9 mouse cellular contexts compared by ENCODE assay signal in the genomic region with DNA sequence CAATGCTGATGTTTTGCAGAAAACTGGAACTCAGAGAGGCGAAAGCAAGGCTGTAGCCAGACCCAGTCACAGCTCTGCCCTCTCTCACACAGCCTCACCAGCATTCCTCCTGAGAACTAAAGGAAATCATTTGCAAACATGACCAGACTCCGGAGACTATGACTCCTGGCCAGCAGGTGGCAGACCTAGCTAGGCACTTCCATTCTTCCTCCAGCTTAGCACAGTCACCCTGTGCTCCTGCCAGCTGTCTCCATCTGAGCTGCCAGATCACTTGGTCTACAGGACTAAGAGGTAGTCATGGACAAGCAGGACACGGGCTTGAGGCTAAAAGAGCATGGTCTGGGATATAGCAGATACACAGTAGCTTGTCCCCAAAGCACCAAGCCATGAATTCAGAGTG. TPM values are rescaled to one million over a fixed set of nuclear protein-coding genes. Genes with fewer than 3 reads are reported as not detected.
DNase-seq lines count a peak whose midpoint lies in the region; ATAC-seq and TF ChIP-seq lines count a peak whose summit lies in the region.
"Had no signal": no experiment of that assay in that cellular context is flagged by ENCODE, and none has a peak within 500 bp of the region (broad histone marks: within the 10 kb centered on the region; RNA-seq: fewer than 3 reads in every experiment).

No protein-coding gene starts in this region.

- no peaks in the 10 kb centered on the region for H3K79me3 ChIP-seq in C2C12 (ENCODE audit: low read depth)

- no peaks in the 10 kb centered on the region for H3K36me3 ChIP-seq in C2C12 (ENCODE audit: control insufficient read depth, insufficient read depth)
- no peaks in the 10 kb centered on the region for H3K36me3 ChIP-seq in embryonic facial prominence, embryonic 14.5 days (ENCODE audit: control insufficient read depth, insufficient read depth, low read length)
- no peaks in the 10 kb centered on the region for H3K36me3 ChIP-seq in heart, embryonic 14.5 days (ENCODE audit: control insufficient read depth, insufficient read depth, low read length)
- no peaks in the 10 kb centered on the region for H3K36me3 ChIP-seq in kidney, postnatal 0 days (ENCODE audit: insufficient read depth, low read length)
- H3K36me3 ChIP-seq in liver, adult 2 months (ENCODE audit: control insufficient read depth, insufficient read depth, low read length), result no peaks in the 10 kb centered on the region
- H3K36me3 ChIP-seq in stomach, embryonic 16.5 days (ENCODE audit: control insufficient read depth, insufficient read depth, low read length), result no peaks in the 10 kb centered on the region
- H3K36me3 ChIP-seq: embryonic facial prominence, embryonic 15.5 days had no signal

- peaks cover 8% of the 10 kb centered on the region for H3K4me1 ChIP-seq in embryonic facial prominence, embryonic 14.5 days (ENCODE audit: control insufficient read depth, insufficient read depth, low read length)
- peaks cover 14 to 38% of the 10 kb centered on the region in 2 experiments for H3K4me1 ChIP-seq in heart, embryonic 14.5 days (ENCODE audit: control insufficient read depth in 2 of 2, insufficient read depth in 2 of 2, low read length in 2 of 2)
- H3K4me1 ChIP-seq in kidney, postnatal 0 days (replicated peaks; ENCODE audit: insufficient read depth, low read length), result 0 out of 2 replicates have a peak, but pooled peaks cover 6% of the 10 kb centered on the region
- peaks cover 10% of the 10 kb centered on the region for H3K4me1 ChIP-seq in liver, adult 2 months (ENCODE audit: control insufficient read depth, insufficient read depth, low read length)
- H3K4me1 ChIP-seq in stomach, embryonic 16.5 days (ENCODE audit: control insufficient read depth, insufficient read depth, low read length), result peaks cover 28% of the 10 kb centered on the region

- H3K27ac ChIP-seq in embryonic facial prominence, embryonic 14.5 days (replicated peaks; ENCODE audit: low read depth, low read length), result no peak overlapping the region
- H3K27ac ChIP-seq in heart, embryonic 14.5 days (replicated peaks in 1 of 2; ENCODE audit: control insufficient read depth in 1 of 2, insufficient read depth in 1 of 2, low read depth in 2 of 2, low read length in 2 of 2), result no peak overlapping the region
- no peak overlapping the region for H3K27ac ChIP-seq in kidney, postnatal 0 days
- H3K27ac ChIP-seq in liver, adult 2 months (replicated peaks; ENCODE audit: insufficient read depth, low read depth, low read length), result no peak overlapping the region
- H3K27ac ChIP-seq in stomach, embryonic 16.5 days (ENCODE audit: low read length), result no peak overlapping the region
- H3K27ac ChIP-seq: embryonic facial prominence, embryonic 15.5 days had no signal

- no peak overlapping the region for H3ac ChIP-seq in C2C12 (ENCODE audit: control insufficient read depth, insufficient read length, low read depth)

- peaks cover 7% of the 10 kb centered on the region for H3K27me3 ChIP-seq in C2C12 (ENCODE audit: control insufficient read depth, insufficient read depth, insufficient read length)
- peaks cover 15% of the 10 kb centered on the region for H3K27me3 ChIP-seq in embryonic facial prominence, embryonic 14.5 days (replicated peaks; ENCODE audit: control insufficient read depth, insufficient read depth, low read length)
- H3K27me3 ChIP-seq in heart, embryonic 14.5 days (ENCODE audit: control insufficient read depth, insufficient read depth, low read length), result peaks cover 13% of the 10 kb centered on the region
- H3K27me3 ChIP-seq in kidney, postnatal 0 days (ENCODE audit: insufficient read depth, low read length), result peaks cover 6% of the 10 kb centered on the region; the same call in 1 of the 2 replicates
- no peaks in the 10 kb centered on the region for H3K27me3 ChIP-seq in liver, adult 2 months (ENCODE audit: control insufficient read depth, insufficient read depth, low read length)
- peaks cover 9% of the 10 kb centered on the region; the same call in 1 of the 2 replicates for H3K27me3 ChIP-seq in stomach, embryonic 16.5 days (ENCODE audit: control insufficient read depth, insufficient read depth, low read length)

- H3K79me2 ChIP-seq in C2C12 (ENCODE audit: control insufficient read depth, insufficient read depth), result no peaks in the 10 kb centered on the region
- H3K79me2 ChIP-seq in liver, adult 2 months (ENCODE audit: control insufficient read depth, insufficient read depth, low read length), result no peaks in the 10 kb centered on the region

- TF ChIP-seq POLR2A in liver, adult 2 months (IDR thresholded peaks at IDR 0.05; ENCODE audit: extremely low read depth, insufficient read depth, low read length), result no peak

- no peak overlapping the region for H3K4me2 ChIP-seq in embryonic facial prominence, embryonic 14.5 days (ENCODE audit: low read depth, low read length)
- H3K4me2 ChIP-seq in heart, embryonic 14.5 days (ENCODE audit: low read length), result no peak overlapping the region
- no peak overlapping the region for H3K4me2 ChIP-seq in kidney, postnatal 0 days (ENCODE audit: low read length)
- no peak overlapping the region for H3K4me2 ChIP-seq in stomach, embryonic 16.5 days (ENCODE audit: low read depth, low read length)
- H3K4me2 ChIP-seq: embryonic facial prominence, embryonic 15.5 days had no signal

- peak; percentile 20; the same call in 1 of the 2 replicates for ATAC-seq in embryonic facial prominence, embryonic 14.5 days (ENCODE audit: low read depth)
- peak; percentile 28; the same call in 1 of the 2 replicates for ATAC-seq in heart, embryonic 14.5 days (ENCODE audit: insufficient number of reproducible peaks, insufficient read depth, low FRiP score, low read depth)
- ATAC-seq in kidney, postnatal 0 days (replicated peaks; ENCODE audit: low FRiP score, low read depth), result peak; percentile 23; the same call in 1 of the 2 replicates
- 0 out of 2 replicates have a peak, but pooled peaks have one; percentile 31 for ATAC-seq in stomach, embryonic 16.5 days (ENCODE audit: insufficient read depth, low FRiP score)

- DNase-seq in adrenal gland, postnatal 36 days, result peak; percentile 90 to 91
- DNase-seq in embryonic facial prominence, embryonic 14.5 days (ENCODE audit: low spot score), result peak; percentile 92
- peak; percentile 95 for DNase-seq in kidney, postnatal 0 days (ENCODE audit: low spot score)
- DNase-seq in liver, adult 2 months (ENCODE audit: extremely low read depth, low read depth, low spot score), result peak; percentile 74
- DNase-seq in natural killer cell, adult 2 months (ENCODE audit: low spot score in 2 of 2), result peak; percentile 57 to 76

- TF ChIP-seq CTCF in C2C12 (IDR thresholded peaks at IDR 0.05; ENCODE audit: control insufficient read depth, insufficient read depth, insufficient read length), result peak; percentile 71
- peak; percentile 95 for TF ChIP-seq CTCF in kidney, postnatal 0 days (IDR thresholded peaks at IDR 0.05; ENCODE audit: low read depth)
- TF ChIP-seq CTCF in liver, adult 2 months (IDR thresholded peaks at IDR 0.05; ENCODE audit: low read depth, low read length), result peak; percentile 90

- no peak overlapping the region for H3K9ac ChIP-seq in embryonic facial prominence, embryonic 14.5 days (ENCODE audit: low read depth, low read length)
- no peak overlapping the region for H3K9ac ChIP-seq in heart, embryonic 14.5 days (ENCODE audit: low read length)
- no peak overlapping the region for H3K9ac ChIP-seq in kidney, postnatal 0 days (ENCODE audit: low read depth, low read length)
- H3K9ac ChIP-seq in liver, adult 2 months (ENCODE audit: low read depth, low read length), result no peak overlapping the region
- H3K9ac ChIP-seq in stomach, embryonic 16.5 days (ENCODE audit: low read length), result no peak overlapping the region
- H3K9ac ChIP-seq: embryonic facial prominence, embryonic 15.5 days had no signal

- no peak overlapping the region for H3K4me3 ChIP-seq in C2C12 (ENCODE audit: insufficient read depth, poor library complexity, severe bottlenecking)
- H3K4me3 ChIP-seq in embryonic facial prominence, embryonic 14.5 days (ENCODE audit: low read depth, low read length), result no peak overlapping the region
- H3K4me3 ChIP-seq in heart, embryonic 14.5 days (ENCODE audit: control insufficient read depth in 1 of 2, insufficient read depth in 1 of 2, low read depth in 1 of 2, low read length in 2 of 2), result no peak overlapping the region
- H3K4me3 ChIP-seq in kidney, postnatal 0 days (replicated peaks; ENCODE audit: low read depth, low read length), result no peak overlapping the region
- no peak overlapping the region for H3K4me3 ChIP-seq in liver, adult 2 months (ENCODE audit: insufficient read depth, low read depth, low read length)
- H3K4me3 ChIP-seq in stomach, embryonic 16.5 days (replicated peaks; ENCODE audit: low read length), result no peak overlapping the region
- H3K4me3 ChIP-seq: embryonic facial prominence, embryonic 15.5 days had no signal

- no peaks in the 10 kb centered on the region for H3K9me3 ChIP-seq in embryonic facial prominence, embryonic 14.5 days (ENCODE audit: control insufficient read depth, low read length)
- H3K9me3 ChIP-seq in heart, embryonic 14.5 days (ENCODE audit: control insufficient read depth, low read length), result no peaks in the 10 kb centered on the region
- no peaks in the 10 kb centered on the region for H3K9me3 ChIP-seq in kidney, postnatal 0 days (replicated peaks; ENCODE audit: low read length)
- no peaks in the 10 kb centered on the region for H3K9me3 ChIP-seq in stomach, embryonic 16.5 days (replicated peaks; ENCODE audit: control insufficient read depth, low read length)
- H3K9me3 ChIP-seq: embryonic facial prominence, embryonic 15.5 days had no signal

- WGBS in embryonic facial prominence, embryonic 14.5 days, result 4% methylated on average over 3 of the region's 3 CpGs
- WGBS in heart, embryonic 14.5 days, result 2% methylated on average over 3 of the region's 3 CpGs
- 5% methylated on average over 3 of the region's 3 CpGs for WGBS in kidney, postnatal 0 days
- 7% methylated on average over 3 of the region's 3 CpGs for WGBS in liver, adult 2 months
- 1% methylated on average over 3 of the region's 3 CpGs for WGBS in stomach, embryonic 16.5 days

RNA-seq across cellular contexts. Expression of gene Tango2, which starts 2.7 kb away (rescaled TPM):
- 20.6 TPM for polyA plus RNA-seq in C2C12 (2012; fragmentation: generic; extraction: Trizol)
- 10 to 100 TPM; 31.9 to 43.7 TPM for total RNA-seq in adrenal gland, postnatal 36 days (2021)
- polyA plus RNA-seq in embryonic facial prominence, embryonic 14.5 days (2014; fragmentation: Nextera tagmentation; extraction: Ambion mirVana), result 28.2 and 30.6 TPM in 2 replicates
- polyA plus RNA-seq in heart, embryonic 14.5 days (2014; fragmentation: Nextera tagmentation; extraction: Ambion mirVana), result 65.0 and 67.9 TPM in 2 replicates
- 28.3 and 31.6 TPM in 2 replicates for polyA plus RNA-seq in kidney, postnatal 0 days (2015; fragmentation: Nextera tagmentation; extraction: Ambion mirVana)
- total RNA-seq in liver, adult 2 months (2014; rRNA removed), result 42.4 and 58.0 TPM in 2 replicates
- 52.6 and 57.1 TPM in 2 replicates for polyA plus RNA-seq in liver, adult 2 months (2012; rRNA removed)
- 27.6 and 32.7 TPM in 2 replicates for polyA plus RNA-seq in stomach, embryonic 16.5 days (2015; fragmentation: Nextera tagmentation; extraction: Ambion mirVana)

RNA-seq across cellular contexts. Expression of gene Arvcf, which starts 2.7 kb away (rescaled TPM):
- 5.4 TPM for polyA plus RNA-seq in C2C12 (2012; fragmentation: generic; extraction: Trizol)
- total RNA-seq in adrenal gland, postnatal 36 days (2021), result 10 to 100 TPM; 36.4 to 41.2 TPM
- 23.0 and 23.5 TPM in 2 replicates for polyA plus RNA-seq in embryonic facial prominence, embryonic 14.5 days (2014; fragmentation: Nextera tagmentation; extraction: Ambion mirVana)
- 31.8 and 32.3 TPM in 2 replicates for polyA plus RNA-seq in heart, embryonic 14.5 days (2014; fragmentation: Nextera tagmentation; extraction: Ambion mirVana)
- 20.0 and 20.6 TPM in 2 replicates for polyA plus RNA-seq in kidney, postnatal 0 days (2015; fragmentation: Nextera tagmentation; extraction: Ambion mirVana)
- 14.1 and 18.5 TPM in 2 replicates for total RNA-seq in liver, adult 2 months (2014; rRNA removed)
- polyA plus RNA-seq in liver, adult 2 months (2012; rRNA removed), result 17.1 and 18.4 TPM in 2 replicates
- polyA plus RNA-seq in stomach, embryonic 16.5 days (2015; fragmentation: Nextera tagmentation; extraction: Ambion mirVana), result 25.3 and 26.0 TPM in 2 replicates

RNA-seq across cellular contexts. Expression of gene Dgcr8, which starts 56.2 kb away (rescaled TPM):
- 22.0 TPM for polyA plus RNA-seq in C2C12 (2012; fragmentation: generic; extraction: Trizol)
- 10 to 100 TPM; 27.6 to 32.2 TPM for total RNA-seq in adrenal gland, postnatal 36 days (2021)
- 28.9 and 34.3 TPM in 2 replicates for polyA plus RNA-seq in embryonic facial prominence, embryonic 14.5 days (2014; fragmentation: Nextera tagmentation; extraction: Ambion mirVana)
- polyA plus RNA-seq in heart, embryonic 14.5 days (2014; fragmentation: Nextera tagmentation; extraction: Ambion mirVana), result 20.9 and 22.0 TPM in 2 replicates
- polyA plus RNA-seq in kidney, postnatal 0 days (2015; fragmentation: Nextera tagmentation; extraction: Ambion mirVana), result 15.6 and 18.5 TPM in 2 replicates
- 8.3 and 11.7 TPM in 2 replicates for total RNA-seq in liver, adult 2 months (2014; rRNA removed)
- 6.0 and 8.0 TPM in 2 replicates for polyA plus RNA-seq in liver, adult 2 months (2012; rRNA removed)
- 23.3 and 25.9 TPM in 2 replicates for polyA plus RNA-seq in stomach, embryonic 16.5 days (2015; fragmentation: Nextera tagmentation; extraction: Ambion mirVana)
